Comparison of ENCODE assay signal across 8 mouse cellular contexts in the genomic region with DNA sequence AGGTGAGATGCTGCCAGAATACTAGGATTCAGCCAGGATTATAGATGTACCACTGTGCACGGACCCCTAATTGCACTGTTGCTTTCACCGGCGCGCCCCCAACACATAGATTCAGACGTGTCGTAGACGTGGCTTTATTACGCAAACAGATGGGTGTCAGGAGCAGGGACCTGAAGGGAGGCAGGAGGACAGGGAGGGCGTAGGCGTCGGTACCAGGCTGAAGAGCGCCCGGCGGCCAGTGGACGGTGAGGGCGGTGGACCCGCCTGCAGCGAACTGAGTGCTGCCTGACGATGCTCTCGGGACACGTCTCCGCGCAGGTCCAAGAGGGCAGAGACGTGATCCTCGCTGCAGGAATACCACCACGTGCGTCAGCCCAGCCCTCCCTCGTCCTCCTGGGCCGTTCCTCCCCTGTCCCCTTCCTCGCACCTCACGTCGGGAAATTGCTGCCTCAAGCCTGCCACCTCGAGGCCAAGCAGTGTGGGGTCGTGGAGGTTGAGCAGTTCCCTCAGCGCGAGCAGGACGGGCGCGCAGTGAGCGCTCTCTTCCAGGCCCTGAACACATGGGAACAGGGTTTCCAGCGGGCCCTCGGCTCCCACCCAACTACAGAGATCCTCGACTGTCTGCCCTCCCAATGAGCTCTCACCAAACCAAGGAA. TPM values are rescaled to one million over a fixed set of nuclear protein-coding genes. Genes with fewer than 3 reads are reported as not detected.
DNase-seq lines count a peak whose midpoint lies in the region; ATAC-seq and TF ChIP-seq lines count a peak whose summit lies in the region.

4931428F04Rik (minus strand) TSS at position 60 of the 656 bp plus-strand sequence.

- no peaks in the 10 kb centered on the region for H3K9me3 ChIP-seq in MEL (replicated peaks; ENCODE audit: insufficient read depth, low read length)
- H3K9me3 ChIP-seq in hindbrain, embryonic 10.5 days: no peaks in the 10 kb centered on the region
- H3K9me3 ChIP-seq in stomach, embryonic 15.5 days: no peaks in the 10 kb centered on the region

- 2% methylated on average over 43 of the region's 43 CpGs for WGBS in hindbrain, embryonic 10.5 days
- whole genome bisulfite sequencing in stomach, embryonic 15.5 days: 3% methylated on average over 43 of the region's 43 CpGs

- no peak for TF ChIP-seq EP300 in MEL (IDR thresholded peaks at IDR 0.05; ENCODE audit: low read depth in 1 of 2, low read length in 2 of 2)

- no peak for ATAC-seq in CD4-positive, CD25-positive, alpha-beta regulatory T cell, adult 4 months
- ATAC-seq in megakaryocyte progenitor cell, adult 5-6 weeks (replicated peaks; ENCODE audit: poor library complexity): peak; percentile 28
- ATAC-seq in stomach, embryonic 15.5 days (ENCODE audit: insufficient read depth, low FRiP score, low read depth): 0 out of 2 replicates have a peak, but pooled peaks have one; percentile 6

- H3K4me2 ChIP-seq in stomach, embryonic 15.5 days: peak within 1 kb of the TSS; percentile 84

- peak; percentile 29; the same call in 1 of the 2 replicates for TF ChIP-seq RAD21 in MEL (IDR thresholded peaks at IDR 0.05; ENCODE audit: low read depth, low read length)

- peak within 1 kb of the TSS; percentile 82 for H3K27ac ChIP-seq in MEL (ENCODE audit: control insufficient read depth, low read depth, low read length)
- H3K27ac ChIP-seq in hindbrain, embryonic 10.5 days: peak within 1 kb of the TSS; percentile 91
- H3K27ac ChIP-seq in stomach, embryonic 15.5 days: peak within 1 kb of the TSS; percentile 91

- peak within 1 kb of the TSS; percentile 76 for H3K9ac ChIP-seq in MEL (ENCODE audit: control insufficient read depth, low read depth, low read length, poor library complexity, severe bottlenecking)
- peak within 1 kb of the TSS; percentile 34; the same call in 1 of the 2 replicates for H3K9ac ChIP-seq in stomach, embryonic 15.5 days

- no peak for TF ChIP-seq POLR2A in MEL (IDR thresholded peaks at IDR 0.05; ENCODE audit: control insufficient read depth in 1 of 2, insufficient read depth in 1 of 2, low read depth in 1 of 2, low read length in 2 of 2, poor library complexity in 1 of 2)

- TF ChIP-seq CTCF in MEL (IDR thresholded peaks at IDR 0.05 in 2 of 3, conservative IDR thresholded peaks at IDR 0.05 in 1 of 3; ENCODE audit: control insufficient read depth in 1 of 3, insufficient read depth in 1 of 3, low read depth in 2 of 3, low read length in 3 of 3, poor library complexity in 1 of 3, severe bottlenecking in 1 of 3): peak; percentile 21 to 70 (median 58); a peak in 5 of 6 replicates

- intact Hi-C loops in left cerebral cortex, postnatal 14 days (cut with DNase I): loop anchor here (5.0 kb wide), 2 partner anchors 633 to 648 kb away; partner anchors contain the start of gene Ciao2b

- peak; percentile 75 for DNase-seq in CD4-positive, CD25-positive, alpha-beta regulatory T cell, adult 2 months (ENCODE audit: low read depth, low spot score)
- DNase-seq in MEL (ENCODE audit: low read depth, low spot score): peak; percentile 74
- peak; percentile 73 for DNase-seq in embryo, embryonic 10.5 days (ENCODE audit: low spot score)
- peak; percentile 71 for DNase-seq in hindbrain, embryonic 10.5 days (ENCODE audit: low spot score)
- peak in 1 of 2 experiments; percentile 61 for DNase-seq in left cerebral cortex, postnatal 14 days (ENCODE audit: low spot score in 2 of 2)

- H3K4me1 ChIP-seq in MEL (ENCODE audit: control insufficient read depth in 1 of 2, insufficient read depth in 2 of 2, low read length in 2 of 2): peaks cover 4 to 13% of the 10 kb centered on the region in 2 experiments; a peak in 3 of 4 replicates
- peaks cover 54% of the 10 kb centered on the region for H3K4me1 ChIP-seq in hindbrain, embryonic 10.5 days (replicated peaks)
- peaks cover 23% of the 10 kb centered on the region for H3K4me1 ChIP-seq in stomach, embryonic 15.5 days

- peak within 1 kb of the TSS; percentile 74 to 86 for H3K4me3 ChIP-seq in MEL (ENCODE audit: control insufficient read depth in 1 of 2, insufficient read depth in 1 of 2, low read depth in 2 of 2, low read length in 2 of 2)
- H3K4me3 ChIP-seq in hindbrain, embryonic 10.5 days: peak within 1 kb of the TSS; percentile 54
- peak within 1 kb of the TSS; percentile 57 for H3K4me3 ChIP-seq in stomach, embryonic 15.5 days (replicated peaks)

- no peaks in the 10 kb centered on the region; a peak in 1 of 4 replicates for H3K36me3 ChIP-seq in MEL (ENCODE audit: control insufficient read depth in 1 of 2, insufficient read depth in 2 of 2, low read length in 2 of 2)
- peaks cover 12% of the 10 kb centered on the region for H3K36me3 ChIP-seq in hindbrain, embryonic 10.5 days
- no peaks in the 10 kb centered on the region for H3K36me3 ChIP-seq in stomach, embryonic 15.5 days

- no peaks in the 10 kb centered on the region for H3K27me3 ChIP-seq in MEL (ENCODE audit: control insufficient read depth in 1 of 2, insufficient read depth in 2 of 2, low read length in 2 of 2)
- H3K27me3 ChIP-seq in hindbrain, embryonic 10.5 days (ENCODE audit: insufficient read depth, poor library complexity, severe bottlenecking): peaks cover 45% of the 10 kb centered on the region
- peaks cover 10% of the 10 kb centered on the region for H3K27me3 ChIP-seq in stomach, embryonic 15.5 days (replicated peaks)

- peaks cover 3% of the 10 kb centered on the region for H3K79me2 ChIP-seq in MEL (ENCODE audit: control insufficient read depth, insufficient read depth, low read length, poor library complexity)

TF ChIP-seq in MEL, 35 proteins besides CTCF, POLR2A, EP300 and RAD21:
- TF ChIP-seq MYB (IDR thresholded peaks at IDR 0.05; ENCODE audit: low read depth, low read length) (no peak), CHD2 (IDR thresholded peaks at IDR 0.05; ENCODE audit: low read length) (no peak), SMC3 (IDR thresholded peaks at IDR 0.05; ENCODE audit: low read depth, low read length) (peak; percentile 37; the same call in 1 of the 2 replicates), CHD1 (IDR thresholded peaks at IDR 0.05; ENCODE audit: low read depth, low read length) (no peak), ZNF384 (IDR thresholded peaks at IDR 0.05; ENCODE audit: low read depth, low read length) (no peak), KAT2A (conservative IDR thresholded peaks at IDR 0.05; ENCODE audit: low read depth, low read length) (no peak), ETS1 (IDR thresholded peaks at IDR 0.05; ENCODE audit: low read depth, low read length) (no peak; the same call in 1 of the 2 replicates), ZKSCAN1 (IDR thresholded peaks at IDR 0.05; ENCODE audit: low read depth, low read length) (no peak), TAL1 (IDR thresholded peaks at IDR 0.05; ENCODE audit: low read length) (no peak), MXI1 (IDR thresholded peaks at IDR 0.05; ENCODE audit: low read depth, low read length) (peak; percentile 15; the same call in 1 of the 2 replicates), NRF1 (IDR thresholded peaks at IDR 0.05; ENCODE audit: insufficient read depth, low read depth, low read length, poor library complexity, severe bottlenecking) (no peak), JUND (IDR thresholded peaks at IDR 0.05; ENCODE audit: low read depth, low read length) (no peak), BHLHE40 (IDR thresholded peaks at IDR 0.05; ENCODE audit: borderline replicate concordance, low read depth, low read length) (no peak), ZC3H11A (IDR thresholded peaks at IDR 0.05; ENCODE audit: low read depth, low read length) (no peak), MEF2A (IDR thresholded peaks at IDR 0.05; ENCODE audit: extremely low read depth, insufficient replicate concordance, low read depth, low read length, poor library complexity, severe bottlenecking) (no peak), E2F4 (IDR thresholded peaks at IDR 0.05; ENCODE audit: borderline replicate concordance, low read depth, low read length) (no peak), TCF12 (IDR thresholded peaks at IDR 0.05; ENCODE audit: low read depth, low read length) (no peak), MAX (IDR thresholded peaks at IDR 0.05; ENCODE audit: low read length) (peak; percentile 56), POLR2AphosphoS5 (IDR thresholded peaks at IDR 0.05; ENCODE audit: borderline replicate concordance, low read depth, low read length) (no peak), UBTF (IDR thresholded peaks at IDR 0.05; ENCODE audit: borderline replicate concordance, insufficient read depth, low read depth, low read length) (no peak), MAZ (IDR thresholded peaks at IDR 0.05; ENCODE audit: low read depth, low read length) (no peak)

RNA-seq across cellular contexts. Expression of gene 4931428F04Rik, which starts in this region (rescaled TPM):
- polyA plus RNA-seq in CD4-positive, CD25-positive, alpha-beta regulatory T cell, adult 4 months (2017; shearing (Covaris generic)): 1 to 10 TPM in 1 of 2 experiments, under 1 TPM in 1; 0.90 to 2.6 TPM
- total RNA-seq in MEL (2012; rRNA removed): 5.6 and 8.2 TPM in 2 replicates
- 10 to 100 TPM in 1 of 2 experiments, not detected in 1; 13.0 TPM for polyA plus RNA-seq in MEL (2012; ENCODE audit: insufficient read depth in 1 of 2, insufficient read length in 2 of 2, low read depth in 1 of 2, low replicate concordance in 2 of 2, missing spikeins in 1 of 2)
- polyA plus RNA-seq in hindbrain, embryonic 10.5 days (2016; fragmentation: Nextera tagmentation; extraction: Ambion mirVana): 26.5 and 43.8 TPM in 2 replicates
- 10 to 100 TPM; 31.7 to 38.2 TPM for total RNA-seq in left cerebral cortex, postnatal 14 days (2021)
- total RNA-seq in megakaryocyte progenitor cell, adult 5-6 weeks (2015): 2.1 and 4.2 TPM in 2 replicates
- total RNA-seq in megakaryocyte progenitor cell, adult 5-6 weeks (2017): 1.5 and 1.8 TPM in 2 replicates
- 9.1 and 10.7 TPM in 2 replicates for polyA plus RNA-seq in stomach, embryonic 15.5 days (2015; fragmentation: Nextera tagmentation; extraction: Ambion mirVana)
